Mouse (Mus musculus) liver, embryonic 11.5 days (tissue): ENCODE measurements around the gene Scarb2. TPM values are rescaled to one million over a fixed set of nuclear protein-coding genes. Genes with fewer than 3 reads are reported as not detected.

Experiments used
- ATAC-seq: fragments of 200-750 bp; cut with Nextera tagmentation; replicated peaks from 2 replicates; pipeline ENCODE4 v1.8.0; 2017; ENCODE audit warnings: moderate number of reproducible peaks, mild to moderate bottlenecking, moderate TSS enrichment, moderate library complexity; ENCODE audit not compliant: low FRiP score
- DNase-seq: peaks from one replicate; pipeline ENCODE4 v3.0.0-alpha.2; 2017; ENCODE audit warnings: low spot score
- H3K27ac ChIP-seq: fragments of 300-500 bp; sonication (generic); 2 replicates; pipeline ENCODE4 v1.5.1; 2014; ENCODE audit warnings: mild to moderate bottlenecking, low read depth, low read length, control low read depth
- H3K27me3 ChIP-seq: fragments of 300-500 bp; sonication (generic); replicated peaks from 2 replicates; pipeline ENCODE4 v1.6.1; 2014; ENCODE audit warnings: low read length, mixed read lengths; ENCODE audit not compliant: control insufficient read depth, insufficient read depth
- H3K36me3 ChIP-seq: fragments of 300-500 bp; sonication (generic); 2 replicates; pipeline ENCODE4 v1.6.1; 2014; ENCODE audit warnings: mild to moderate bottlenecking, low read length, moderate library complexity, mixed read lengths; ENCODE audit not compliant: control insufficient read depth, insufficient read depth
- H3K4me1 ChIP-seq: fragments of 300-500 bp; sonication (generic); replicated peaks from 2 replicates; pipeline ENCODE4 v1.6.1; 2014; ENCODE audit warnings: low read length, mixed read lengths; ENCODE audit not compliant: control insufficient read depth, insufficient read depth
- H3K4me2 ChIP-seq: fragments of 300-500 bp; sonication (generic); 2 replicates; pipeline ENCODE4 v1.6.1; 2014; ENCODE audit warnings: mild to moderate bottlenecking, control low read depth, moderate library complexity
- H3K4me3 ChIP-seq: fragments of 300-500 bp; sonication (generic); 2 replicates; pipeline ENCODE4 v1.5.1; 2014; ENCODE audit warnings: low read depth, low read length, control low read depth
- H3K9ac ChIP-seq: fragments of 300-500 bp; sonication (generic); 2 replicates; pipeline ENCODE4 v1.6.1; 2014; ENCODE audit warnings: low read depth, low read length, control low read depth
- H3K9me3 ChIP-seq: fragments of 300-500 bp; sonication (generic); 2 replicates; pipeline ENCODE4 v1.6.1; 2016; ENCODE audit warnings: low read length, inconsistent platforms, mixed read lengths; ENCODE audit not compliant: control insufficient read depth
- WGBS: fragments of 180-500 bp; shearing (Covaris S2); extraction: QIAGEN DNeasy Blood & Tissue Kit; methylation state at CpG from one replicate; pipeline ENCODE4 v1.1.7; 2014; 5-methylcytosine and 5-hydroxymethylcytosine counted together
- polyA plus RNA-seq: library from polyadenylated mRNA; unstranded; fragments of >200 nt; fragmentation: Nextera tagmentation; extraction: Ambion mirVana; gene quantifications from 2 replicates; pipeline ENCODE4 v1.2.1, GENCODE M21; 2014

The Scarb2 gene
- polyA plus RNA-seq, 1 experiment from 2014 or later: 7.0 TPM

DNA sequence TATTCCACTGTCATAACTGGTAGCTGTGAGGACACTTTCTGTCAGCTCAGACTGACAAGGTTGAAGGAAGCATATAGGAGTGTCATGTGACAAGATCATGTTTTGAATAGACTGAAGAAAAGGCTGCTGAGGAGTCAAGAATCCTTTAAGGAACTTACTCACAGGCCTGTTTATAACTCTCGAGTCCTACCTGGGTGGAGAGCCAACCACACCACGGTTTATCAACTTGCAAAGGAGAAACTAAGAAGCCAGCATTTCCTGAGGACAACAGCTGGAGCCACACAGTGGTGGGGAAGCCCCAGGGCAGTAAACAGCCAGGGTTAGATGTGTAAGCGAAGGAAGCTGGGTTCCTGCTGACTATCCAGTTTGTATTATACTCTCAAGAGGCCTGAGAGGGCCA, 7.3 kb downstream of the Scarb2 start:
- WGBS: 29% methylated on average over 3 of the region's 3 CpGs
- peaks cover 11% of the 10 kb centered on the region for H3K4me1 ChIP-seq

DNA sequence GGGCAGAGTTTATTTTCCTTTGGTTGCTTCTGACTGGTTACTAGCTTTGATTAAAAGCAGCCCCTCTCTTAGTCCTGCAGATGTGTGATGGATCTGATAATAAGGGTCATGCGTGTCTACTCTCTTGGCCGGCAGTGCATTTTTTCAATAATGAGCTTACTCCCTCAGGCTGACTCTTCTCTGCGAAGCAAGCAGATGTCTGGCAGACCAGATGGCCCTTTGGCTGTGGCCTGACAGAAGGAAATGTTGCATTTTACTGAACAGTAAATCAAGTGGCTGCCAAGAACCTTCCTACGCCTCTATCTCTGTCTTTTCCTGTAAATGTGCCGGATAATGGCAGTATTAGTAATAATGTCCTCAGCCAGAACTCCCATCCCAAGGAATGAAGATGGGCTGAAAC, 8.0 kb downstream of the Scarb2 start:
- 50% methylated on average over 5 of the region's 5 CpGs for WGBS
- H3K4me2 ChIP-seq: no peak overlapping the region
- no peaks in the 10 kb centered on the region for H3K27me3 ChIP-seq
- ATAC-seq (no peak), DNase-seq (no peak)
- H3K27ac ChIP-seq: no peak overlapping the region
- H3K9me3 ChIP-seq: no peaks in the 10 kb centered on the region
- H3K4me1 ChIP-seq: peaks cover 11% of the 10 kb centered on the region
- no peak overlapping the region for H3K4me3 ChIP-seq
- no peaks in the 10 kb centered on the region for H3K36me3 ChIP-seq
- no peak overlapping the region for H3K9ac ChIP-seq

More for the DNA sequence above, 7.3 kb downstream of the Scarb2 start:
- no peak overlapping the region for H3K4me2 ChIP-seq
- no peak overlapping the region for H3K9ac ChIP-seq
- H3K9me3 ChIP-seq: no peaks in the 10 kb centered on the region
- H3K27me3 ChIP-seq: no peaks in the 10 kb centered on the region
- no peak overlapping the region for H3K27ac ChIP-seq
- DNase-seq (no peak), ATAC-seq (no peak)
- H3K4me3 ChIP-seq: no peak overlapping the region
- H3K36me3 ChIP-seq: no peaks in the 10 kb centered on the region

DNA sequence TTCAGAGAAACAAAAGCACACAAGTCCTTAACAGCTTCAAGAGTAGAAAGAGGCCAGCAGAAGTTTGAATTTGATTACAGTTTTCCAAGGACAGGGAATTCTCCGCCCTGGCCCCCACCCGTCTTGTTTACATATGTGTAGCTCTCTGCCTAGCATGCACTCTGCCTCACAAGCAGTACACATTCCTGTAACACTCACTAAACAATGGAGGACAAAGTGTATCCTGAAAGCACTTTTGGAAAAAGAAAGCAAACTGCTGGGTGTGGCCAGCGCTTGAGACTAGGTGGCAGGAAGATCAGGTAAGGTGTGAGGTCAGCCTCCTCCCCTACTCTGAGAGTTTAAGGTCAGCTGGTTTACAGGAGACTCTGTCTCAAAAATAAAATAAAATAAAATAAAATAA, 8.4 kb downstream of the Scarb2 start:
- Histone ChIP-seq H3K36me3 (no peaks in the 10 kb centered on the region), H3K27me3 (no peaks in the 10 kb centered on the region), H3K27ac (no peak overlapping the region), H3K4me3 (no peak overlapping the region), H3K9me3 (no peaks in the 10 kb centered on the region), H3K4me2 (no peak overlapping the region), H3K9ac (no peak overlapping the region), H3K4me1 (peaks cover 9% of the 10 kb centered on the region)
- ATAC-seq (no peak), DNase-seq (no peak)
- WGBS: 81% methylated on average over 3 of the region's 3 CpGs

DNA sequence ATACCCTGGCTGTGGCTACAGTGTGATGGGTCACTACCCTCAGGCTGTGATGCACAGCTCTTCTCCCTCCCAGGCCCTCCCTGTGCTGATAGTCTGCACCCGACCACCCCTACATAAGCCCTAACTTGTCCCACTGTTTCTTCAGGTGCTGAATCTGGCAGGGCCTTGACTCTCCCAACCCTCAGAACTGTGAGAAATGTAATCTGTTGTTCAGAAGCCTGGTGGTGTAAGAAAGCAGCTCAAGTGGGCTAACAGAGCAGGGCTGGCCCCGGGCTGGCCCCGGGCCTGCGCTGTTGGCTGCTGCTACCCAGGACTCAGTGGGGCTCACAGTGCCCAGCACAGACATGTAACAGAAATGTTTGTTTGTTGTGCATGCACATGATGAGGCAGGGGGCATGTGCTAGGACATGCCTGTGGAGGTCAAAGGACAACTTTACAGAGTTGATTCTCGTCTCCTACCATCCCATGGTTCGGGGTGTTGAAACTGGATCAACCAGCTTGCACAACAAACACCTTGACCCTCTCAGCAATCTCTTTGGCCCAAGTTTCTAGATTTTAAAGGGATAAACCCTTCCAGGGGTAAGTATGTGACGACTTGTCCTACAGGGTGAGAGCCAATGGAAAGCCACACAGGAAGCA, 10.7 kb downstream of the Scarb2 start:
- peak; percentile 22; the same call in 1 of the 2 replicates for ATAC-seq

DNA sequence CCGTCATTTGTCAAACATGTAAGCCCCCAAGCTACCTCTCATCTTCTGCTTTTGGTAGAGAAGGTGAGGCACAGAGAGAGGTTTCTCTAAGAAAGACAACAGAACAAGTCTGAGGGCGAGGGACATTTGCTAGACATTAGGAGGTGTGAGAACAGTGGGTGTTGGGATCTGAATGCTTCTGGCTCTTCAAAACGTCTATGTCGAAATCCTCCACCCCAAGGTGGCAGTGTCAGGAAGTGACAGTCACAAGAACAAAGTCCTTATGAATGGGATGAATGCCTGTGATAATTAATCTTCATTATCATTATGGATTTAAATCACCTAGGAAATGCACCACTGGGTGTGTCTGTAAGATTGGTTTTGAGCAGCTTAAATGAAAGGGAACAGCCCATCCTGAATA, 11.3 kb downstream of the Scarb2 start:
- Histone ChIP-seq H3K9ac (no peak overlapping the region), H3K27me3 (no peaks in the 10 kb centered on the region), H3K4me3 (no peak overlapping the region), H3K36me3 (no peaks in the 10 kb centered on the region; the same call in 1 of the 2 replicates), H3K27ac (no peak overlapping the region), H3K9me3 (no peaks in the 10 kb centered on the region), H3K4me1 (peaks cover 12% of the 10 kb centered on the region), H3K4me2 (no peak overlapping the region)
- 50% methylated on average over 4 of the region's 4 CpGs for WGBS
- ATAC-seq (no peak), DNase-seq (no peak)

More for the DNA sequence above, 10.7 kb downstream of the Scarb2 start:
- no peak for DNase-seq
- H3K27ac ChIP-seq: no peak overlapping the region
- peaks cover 9% of the 10 kb centered on the region for H3K4me1 ChIP-seq
- no peak overlapping the region for H3K9ac ChIP-seq
- no peaks in the 10 kb centered on the region; the same call in 1 of the 2 replicates for H3K36me3 ChIP-seq
- no peaks in the 10 kb centered on the region for H3K27me3 ChIP-seq
- no peak overlapping the region for H3K4me2 ChIP-seq
- WGBS: 80% methylated on average over 7 of the region's 7 CpGs
- H3K4me3 ChIP-seq: no peak overlapping the region
- no peaks in the 10 kb centered on the region for H3K9me3 ChIP-seq

DNA sequence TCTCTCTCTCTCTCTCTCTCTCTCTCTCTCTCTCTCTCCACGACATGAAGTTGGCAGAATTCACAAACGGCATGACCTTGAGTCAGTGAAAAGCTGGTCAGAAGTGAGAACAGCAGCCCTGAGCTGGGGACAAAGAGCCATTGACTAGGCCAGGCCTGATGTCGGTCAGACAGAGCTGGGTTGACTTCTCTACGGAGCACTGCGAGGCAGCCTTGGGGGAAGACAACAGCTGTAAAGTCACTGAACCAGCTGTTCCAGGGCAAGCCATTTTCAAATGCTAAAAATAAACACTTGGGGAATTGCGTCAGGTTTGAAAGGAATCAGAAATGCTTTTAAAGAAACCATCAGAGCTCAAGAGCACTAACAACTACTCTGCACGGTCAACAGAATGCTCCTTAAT, 13.2 kb downstream of the Scarb2 start:
- Histone ChIP-seq H3K36me3 (no peaks in the 10 kb centered on the region; the same call in 1 of the 2 replicates), H3K27ac (no peak overlapping the region), H3K4me2 (no peak overlapping the region), H3K4me3 (no peak overlapping the region), H3K27me3 (no peaks in the 10 kb centered on the region), H3K9me3 (no peaks in the 10 kb centered on the region), H3K9ac (no peak overlapping the region), H3K4me1 (peaks cover 16% of the 10 kb centered on the region)
- ATAC-seq (no peak), DNase-seq (no peak)
- WGBS: 73% methylated on average over 7 of the region's 7 CpGs

DNA sequence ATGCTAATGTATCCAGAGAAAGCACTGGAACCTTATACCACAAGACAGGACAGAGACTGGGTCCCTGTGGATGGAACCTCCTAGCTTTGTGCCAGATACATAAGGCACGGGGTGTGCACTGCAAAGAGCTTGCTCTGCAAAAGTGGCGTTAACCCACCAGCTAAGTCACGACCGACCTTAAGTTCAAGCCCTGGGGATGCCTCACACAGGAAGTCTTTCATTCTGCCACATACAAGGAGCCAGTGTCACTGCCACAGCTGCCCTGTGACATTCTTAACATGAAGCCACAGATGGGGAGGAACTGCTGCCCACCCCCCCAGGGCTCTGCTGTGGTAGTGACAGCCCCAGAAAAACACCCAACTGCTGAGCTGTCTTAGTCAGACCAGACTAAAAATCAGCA, 15.9 kb downstream of the Scarb2 start:
- H3K36me3 ChIP-seq: no peaks in the 10 kb centered on the region; the same call in 1 of the 2 replicates
- H3K4me1 ChIP-seq: peaks cover 16% of the 10 kb centered on the region
- no peak overlapping the region for H3K9ac ChIP-seq
- no peak overlapping the region for H3K27ac ChIP-seq
- no peaks in the 10 kb centered on the region for H3K9me3 ChIP-seq
- DNase-seq (no peak), ATAC-seq (peak; percentile 39)
- no peaks in the 10 kb centered on the region for H3K27me3 ChIP-seq
- 0 out of 2 replicates have a peak overlapping the region, but pooled peaks have one; percentile 6 for H3K4me2 ChIP-seq
- WGBS: 55% methylated on average over 4 of the region's 4 CpGs
- no peak overlapping the region for H3K4me3 ChIP-seq

DNA sequence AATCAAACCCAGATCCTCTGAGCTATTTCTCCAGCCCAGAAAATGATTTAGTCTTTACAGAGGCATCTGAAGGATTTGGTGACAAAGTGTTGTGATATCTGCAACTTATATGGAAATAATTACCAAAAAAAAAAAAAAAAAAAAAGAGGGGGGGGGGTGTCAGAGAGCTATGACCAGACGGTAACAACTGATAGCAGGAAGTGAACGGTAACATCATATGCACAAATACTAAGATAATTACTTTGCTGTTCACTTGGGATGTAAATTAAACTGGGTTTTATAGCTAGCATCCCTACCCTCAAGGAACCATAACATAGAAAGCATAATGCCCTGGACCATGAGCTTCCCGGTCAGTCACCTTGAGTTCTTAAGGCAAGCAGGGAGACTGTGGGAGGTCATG, 16.3 kb downstream of the Scarb2 start:
- no peak for ATAC-seq
- H3K4me1 ChIP-seq: peaks cover 16% of the 10 kb centered on the region
- H3K27me3 ChIP-seq: no peaks in the 10 kb centered on the region
- 0 out of 2 replicates have a peak overlapping the region, but pooled peaks have one; percentile 6 for H3K4me2 ChIP-seq
- DNase-seq: no peak
- H3K36me3 ChIP-seq: no peaks in the 10 kb centered on the region; the same call in 1 of the 2 replicates
- H3K9me3 ChIP-seq: no peaks in the 10 kb centered on the region
- no peak overlapping the region for H3K9ac ChIP-seq
- whole genome bisulfite sequencing: 65% methylated on average over 3 of the region's 3 CpGs
- no peak overlapping the region for H3K4me3 ChIP-seq
- H3K27ac ChIP-seq: no peak overlapping the region

DNA sequence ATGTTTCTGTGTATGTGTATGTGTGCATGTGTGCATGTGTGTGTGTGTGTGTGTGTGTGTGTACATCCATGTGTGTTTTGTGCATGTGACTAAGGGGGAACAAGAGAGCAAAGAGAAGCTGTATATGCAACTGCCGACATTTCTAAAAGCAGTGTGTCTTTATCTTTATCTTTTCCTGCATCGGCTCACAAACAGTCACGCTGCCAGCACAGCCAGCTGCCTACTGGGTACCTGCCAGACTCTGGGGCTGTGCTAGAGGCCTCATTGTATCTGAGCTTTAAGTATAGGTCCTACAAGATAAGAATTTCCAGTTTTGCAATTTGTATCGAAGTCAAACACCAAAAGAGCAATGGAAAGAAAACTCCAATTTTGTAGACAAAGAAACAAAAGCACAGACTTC, 17.1 kb downstream of the Scarb2 start:
- Histone ChIP-seq H3K27ac (no peak overlapping the region), H3K4me2 (no peak overlapping the region)
- peak; percentile 53 for ATAC-seq

More for the DNA sequence above, 17.1 kb downstream of the Scarb2 start:
- Histone ChIP-seq H3K4me3 (no peak overlapping the region), H3K36me3 (no peaks in the 10 kb centered on the region; the same call in 1 of the 2 replicates), H3K4me1 (peaks cover 16% of the 10 kb centered on the region), H3K9me3 (no peaks in the 10 kb centered on the region), H3K27me3 (no peaks in the 10 kb centered on the region), H3K9ac (no peak overlapping the region)
- DNase-seq: no peak
- 42% methylated on average over 4 of the region's 4 CpGs for WGBS
